Mouse (Mus musculus) ES-Bruce4 (cell line): ENCODE measurements around the gene Zfp831.

Source experiments
- CTCF ChIP-seq: IDR thresholded peaks from one replicate; pipeline ENCODE4 v1.8.1; 2011; ENCODE audit warnings: low read depth, low read length
- POLR2A ChIP-seq: IDR thresholded peaks from one replicate; pipeline ENCODE4 v1.8.1; 2011; ENCODE audit warnings: low read length; ENCODE audit not compliant: insufficient read depth

DNA sequence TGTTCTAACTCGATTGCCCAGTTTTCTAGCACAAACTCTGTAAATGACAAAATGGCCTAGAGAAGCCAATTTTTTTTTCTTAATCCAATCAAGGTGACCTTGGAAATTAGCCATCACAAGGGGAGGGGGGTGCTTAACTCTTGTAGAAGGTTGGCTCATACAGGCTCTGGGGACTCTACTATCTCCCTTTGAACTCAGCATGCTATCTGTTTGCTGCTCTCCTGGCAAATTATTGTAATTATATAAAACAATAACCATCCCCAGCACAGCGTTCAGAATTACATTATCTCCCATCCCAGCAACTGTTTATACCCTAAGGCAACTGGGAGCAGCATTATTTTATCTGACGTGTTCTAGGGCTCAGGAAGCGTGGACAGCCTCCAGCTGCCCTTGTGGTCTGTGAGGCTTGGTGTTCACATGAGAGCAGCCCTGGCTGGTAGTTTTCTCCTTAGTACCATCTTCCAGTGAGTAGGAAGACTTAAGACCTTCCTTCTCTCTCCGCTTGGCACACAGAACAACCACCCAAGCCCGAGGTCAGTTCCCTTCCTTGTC is 14.0 kb upstream of the Zfp831 start:
- TF ChIP-seq CTCF (no peak), POLR2A (no peak)
